Mouse (Mus musculus): ENCODE measurements around the gene Selenom.

- no peak for TF ChIP-seq CTCF (IDR thresholded peaks at IDR 0.05; ENCODE audit: low read depth, low read length)
- TF ChIP-seq POLR2A (IDR thresholded peaks at IDR 0.05; ENCODE audit: borderline replicate concordance, low read depth, low read length): no peak
Observed at GRCm38 (mm10) chr11:3546242-3546562, 31.7 kb downstream of the Selenom start.
